Mouse (Mus musculus): ENCODE data around the gene Gclm.

GRCm38 (mm10) chr3:122210846-122211245 is 34.5 kb upstream of the Gclm start:
- TF ChIP-seq POLR2A (IDR thresholded peaks at IDR 0.05; ENCODE audit: low read depth, low read length) (no peak), CTCF (IDR thresholded peaks at IDR 0.05; ENCODE audit: extremely low read depth, insufficient read length, insufficient replicate concordance, low read depth, low read length) (no peak)
